Comparison of ENCODE assay signal across 10 mouse cellular contexts in genomic region chr11:117954094-117954493, GRCm38 (mm10). TPM values are rescaled to one million over a fixed set of nuclear protein-coding genes. Genes with fewer than 3 reads are reported as not detected.
DNase-seq lines count a peak whose midpoint lies in the region; ATAC-seq and TF ChIP-seq lines count a peak whose summit lies in the region.
"Had no signal": no experiment of that assay in that cellular context is flagged by ENCODE, and none has a peak within 500 bp of the region (broad histone marks: within the 10 kb centered on the region; RNA-seq: fewer than 3 reads in every experiment).

No protein-coding gene starts in this region.

- H3K4me1 ChIP-seq in embryonic facial prominence, embryonic 15.5 days: peaks cover 41% of the 10 kb centered on the region
- H3K4me1 ChIP-seq in neural tube, embryonic 15.5 days: peaks cover 43% of the 10 kb centered on the region

- no peak overlapping the region for H3K27ac ChIP-seq in layer of hippocampus, adult 2 months
- H3K27ac ChIP-seq in embryonic facial prominence, embryonic 15.5 days (replicated peaks): peak overlapping the region; percentile 36
- H3K27ac ChIP-seq in neural tube, embryonic 15.5 days (replicated peaks): peak overlapping the region; percentile 64

- no peak for ATAC-seq in embryonic facial prominence, embryonic 15.5 days (ENCODE audit: insufficient number of reproducible peaks, low FRiP score, low TSS enrichment, low read depth)
- ATAC-seq in neural tube, embryonic 15.5 days (ENCODE audit: low FRiP score): 0 out of 2 replicates have a peak, but pooled peaks have one; percentile 35

- H3K9ac ChIP-seq in embryonic facial prominence, embryonic 15.5 days: no peak overlapping the region
- no peak overlapping the region for H3K9ac ChIP-seq in neural tube, embryonic 15.5 days (replicated peaks)

- no peak overlapping the region for H3K4me2 ChIP-seq in embryonic facial prominence, embryonic 15.5 days (replicated peaks)
- H3K4me2 ChIP-seq in neural tube, embryonic 15.5 days: no peak overlapping the region

- no peaks in the 10 kb centered on the region for H3K9me3 ChIP-seq in embryonic facial prominence, embryonic 15.5 days (replicated peaks)
- H3K9me3 ChIP-seq in neural tube, embryonic 15.5 days (replicated peaks): no peaks in the 10 kb centered on the region

- no peak overlapping the region for H3K4me3 ChIP-seq in layer of hippocampus, adult 2 months
- no peak overlapping the region for H3K4me3 ChIP-seq in embryonic facial prominence, embryonic 15.5 days (replicated peaks)
- no peak overlapping the region for H3K4me3 ChIP-seq in neural tube, embryonic 15.5 days (replicated peaks)

- WGBS in embryonic facial prominence, embryonic 15.5 days: 52% methylated on average over 2 of the region's 2 CpGs
- WGBS in neural tube, embryonic 15.5 days: 60% methylated on average over 2 of the region's 2 CpGs

- no peaks in the 10 kb centered on the region for H3K36me3 ChIP-seq in embryonic facial prominence, embryonic 15.5 days
- no peaks in the 10 kb centered on the region for H3K36me3 ChIP-seq in neural tube, embryonic 15.5 days

- H3K27me3 ChIP-seq in embryonic facial prominence, embryonic 15.5 days: 0 out of 2 replicates have a peak, but pooled peaks cover 4% of the 10 kb centered on the region
- H3K27me3 ChIP-seq in neural tube, embryonic 15.5 days (replicated peaks): peaks cover 9% of the 10 kb centered on the region

- peak; percentile 45 for TF ChIP-seq CTCF in layer of hippocampus, adult 2 months (conservative IDR thresholded peaks at IDR 0.05)

- DNase-seq in adrenal gland, postnatal 14 days: peak; percentile 64
- no peak for DNase-seq in adrenal gland, adult 18-20 months (ENCODE audit: low spot score in 2 of 2)
- DNase-seq in layer of hippocampus, adult 2 months (ENCODE audit: low spot score in 2 of 2): no peak
- DNase-seq in layer of hippocampus, postnatal 36 days: no peak
- DNase-seq in right cerebral cortex, postnatal 25 days: no peak
- no peak for DNase-seq in natural killer cell, adult 2 months (ENCODE audit: low spot score in 2 of 2)
- DNase-seq: adrenal gland, postnatal 36 days; kidney, postnatal 14 days had no signal

RNA-seq across cellular contexts. Expression of gene Socs3, which starts 15.8 kb away (rescaled TPM):
- 4.8 and 6.5 TPM in 2 replicates for total RNA-seq in adrenal gland, postnatal 14 days (2021)
- total RNA-seq in adrenal gland, adult 18-20 months (2021): 1 to 10 TPM; 4.2 to 5.6 TPM
- total RNA-seq in layer of hippocampus, adult 2 months (2021): 1 to 10 TPM in 1 of 2 experiments, under 1 TPM in 1; 0.92 to 1.3 TPM
- total RNA-seq in layer of hippocampus, postnatal 36 days (2021): 1 to 10 TPM; 1.3 to 1.4 TPM
- 20.8 and 21.2 TPM in 2 replicates for polyA plus RNA-seq in embryonic facial prominence, embryonic 15.5 days (2015; fragmentation: Nextera tagmentation; extraction: Ambion mirVana)
- polyA plus RNA-seq in neural tube, embryonic 15.5 days (2015; fragmentation: Nextera tagmentation; extraction: Ambion mirVana): 6.7 and 13.2 TPM in 2 replicates

RNA-seq across cellular contexts. Expression of gene Pgs1, which starts 32.0 kb away (rescaled TPM):
- 32.9 and 39.2 TPM in 2 replicates for total RNA-seq in adrenal gland, postnatal 14 days (2021)
- total RNA-seq in adrenal gland, adult 18-20 months (2021): 10 to 100 TPM; 47.8 to 65.5 TPM
- 10 to 100 TPM; 76.2 to 81.3 TPM for total RNA-seq in layer of hippocampus, adult 2 months (2021)
- 10 to 100 TPM; 75.1 to 79.4 TPM for total RNA-seq in layer of hippocampus, postnatal 36 days (2021)
- polyA plus RNA-seq in embryonic facial prominence, embryonic 15.5 days (2015; fragmentation: Nextera tagmentation; extraction: Ambion mirVana): 39.9 and 41.2 TPM in 2 replicates
- polyA plus RNA-seq in neural tube, embryonic 15.5 days (2015; fragmentation: Nextera tagmentation; extraction: Ambion mirVana): 60.7 and 62.8 TPM in 2 replicates
